Mouse (Mus musculus): ENCODE results near the gene Rrp7a. TPM values are rescaled to one million over a fixed set of nuclear protein-coding genes. Genes with fewer than 3 reads are reported as not detected.
"Not testable (repeated sequence)": the region's sequence is repeated elsewhere in the genome, so short reads cannot be mapped to it uniquely, and the experiment has no call there.

Rrp7a gene
- polyA plus RNA-seq, 1 experiment, result 70.9 TPM

DNA sequence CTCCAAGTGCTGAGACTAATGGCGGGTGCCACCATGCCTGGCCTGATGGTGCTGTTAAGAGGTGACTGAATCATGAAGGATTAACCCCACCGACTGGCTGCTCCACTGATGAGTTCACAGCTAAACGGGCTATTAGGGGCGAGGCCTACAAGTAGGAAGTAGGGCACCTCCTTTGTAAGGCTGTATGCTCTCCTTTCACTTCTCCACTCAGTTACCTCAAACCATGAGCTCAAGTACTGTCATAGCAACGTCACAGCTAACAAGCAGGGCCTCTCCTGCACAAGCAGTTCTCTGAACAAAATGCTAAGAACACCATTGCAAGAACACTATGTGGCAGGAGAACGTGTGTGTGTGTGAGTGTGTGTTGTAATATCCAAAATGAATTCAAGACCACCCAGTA lies 22.9 kb upstream of the Rrp7a start:
- H3K4me1 ChIP-seq (ENCODE audit: control insufficient read depth, insufficient read depth, low read length), result peaks cover 10% of the 10 kb centered on the region
- no peak for TF ChIP-seq POLR2A (IDR thresholded peaks at IDR 0.05; ENCODE audit: low read depth, low read length)
- TF ChIP-seq CTCF (IDR thresholded peaks at IDR 0.05; ENCODE audit: borderline replicate concordance, insufficient read depth, low read length), result no peak
- H3K4me3 ChIP-seq (ENCODE audit: insufficient read depth, low read length), result no peak overlapping the region
- H3K27ac ChIP-seq (ENCODE audit: insufficient read depth, low read length), result no peak overlapping the region

DNA sequence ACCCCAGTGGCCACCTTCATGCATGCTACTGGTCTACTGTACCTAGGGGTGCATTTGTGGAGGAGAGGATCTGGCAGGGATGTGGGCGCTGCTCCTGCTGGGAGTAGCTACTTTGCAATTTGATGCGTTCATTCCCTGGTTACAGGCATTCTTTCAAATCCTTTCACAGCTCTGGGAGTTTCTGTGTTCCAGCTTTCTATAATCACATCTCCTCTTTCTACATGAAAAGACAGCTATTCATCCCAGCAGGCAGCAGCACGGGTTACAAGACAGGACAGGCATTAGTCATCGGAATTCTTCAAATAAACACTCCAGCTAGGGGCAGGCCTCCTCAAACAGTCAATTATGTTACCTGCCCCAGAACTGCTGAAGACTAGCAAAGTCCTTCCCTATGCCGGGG lies 20.3 kb upstream of the Rrp7a start:
- Histone ChIP-seq H3K4me3 (ENCODE audit: insufficient read depth, low read length) (no peak overlapping the region), H3K27ac (ENCODE audit: insufficient read depth, low read length) (peak overlapping the region; percentile 74), H3K4me1 (ENCODE audit: control insufficient read depth, insufficient read depth, low read length) (peaks cover 14% of the 10 kb centered on the region)
- TF ChIP-seq CTCF (IDR thresholded peaks at IDR 0.05; ENCODE audit: borderline replicate concordance, insufficient read depth, low read length) (no peak), POLR2A (IDR thresholded peaks at IDR 0.05; ENCODE audit: low read depth, low read length) (no peak)

DNA sequence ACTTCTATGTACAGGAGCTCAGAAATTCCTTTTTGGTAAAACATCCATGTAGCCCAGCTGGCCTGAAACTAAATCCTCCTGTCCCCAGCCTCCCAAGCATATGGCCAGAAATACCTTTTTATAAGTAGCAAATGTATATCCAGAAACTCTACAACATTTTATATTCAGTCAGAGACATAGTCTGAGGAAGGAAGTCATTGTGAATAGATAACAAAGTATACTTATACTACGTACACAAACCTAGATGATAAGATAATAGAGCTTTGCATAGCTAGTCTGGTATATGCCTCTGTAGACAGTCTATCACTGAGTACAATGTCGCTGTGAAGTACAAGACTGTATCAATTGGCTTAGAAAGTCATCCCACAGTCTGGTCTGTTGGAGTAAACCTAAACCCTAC lies 13.1 kb upstream of the Rrp7a start:
- peaks cover 4% of the 10 kb centered on the region; the same call in 1 of the 2 replicates for H3K4me1 ChIP-seq (ENCODE audit: control insufficient read depth, insufficient read depth, low read length)
- no peak for TF ChIP-seq POLR2A (IDR thresholded peaks at IDR 0.05; ENCODE audit: low read depth, low read length)
- H3K4me3 ChIP-seq (ENCODE audit: insufficient read depth, low read length), result no peak overlapping the region

DNA sequence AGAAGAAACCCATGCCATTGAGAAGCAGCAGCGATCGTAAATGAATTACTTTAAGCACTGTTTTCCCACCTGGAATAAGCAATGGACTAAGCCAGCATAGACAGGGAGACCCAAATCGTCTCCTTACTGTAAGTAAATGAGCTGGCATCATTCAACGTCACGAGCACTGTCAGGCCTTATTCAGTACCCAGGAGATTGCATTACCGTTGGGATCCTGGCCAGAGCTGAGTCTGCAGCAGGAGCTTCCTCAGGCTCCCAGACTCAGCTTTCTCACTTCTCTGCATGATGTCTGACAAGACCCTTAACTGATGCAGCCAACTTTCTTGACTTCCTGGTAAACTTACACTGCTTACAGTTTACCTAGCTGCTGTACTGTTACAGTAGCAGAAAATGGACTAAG lies 12.1 kb upstream of the Rrp7a start:
- Histone ChIP-seq H3K4me3 (ENCODE audit: insufficient read depth, low read length) (no peak overlapping the region), H3K4me1 (ENCODE audit: control insufficient read depth, insufficient read depth, low read length) (0 out of 2 replicates have a peak, but pooled peaks cover under 1% of the 10 kb centered on the region), H3K27ac (ENCODE audit: insufficient read depth, low read length) (no peak overlapping the region)
- TF ChIP-seq POLR2A (IDR thresholded peaks at IDR 0.05; ENCODE audit: low read depth, low read length) (no peak), CTCF (IDR thresholded peaks at IDR 0.05; ENCODE audit: borderline replicate concordance, insufficient read depth, low read length) (no peak)

More for the DNA sequence above, 13.1 kb upstream of the Rrp7a start:
- H3K27ac ChIP-seq (ENCODE audit: insufficient read depth, low read length), result no peak overlapping the region

DNA sequence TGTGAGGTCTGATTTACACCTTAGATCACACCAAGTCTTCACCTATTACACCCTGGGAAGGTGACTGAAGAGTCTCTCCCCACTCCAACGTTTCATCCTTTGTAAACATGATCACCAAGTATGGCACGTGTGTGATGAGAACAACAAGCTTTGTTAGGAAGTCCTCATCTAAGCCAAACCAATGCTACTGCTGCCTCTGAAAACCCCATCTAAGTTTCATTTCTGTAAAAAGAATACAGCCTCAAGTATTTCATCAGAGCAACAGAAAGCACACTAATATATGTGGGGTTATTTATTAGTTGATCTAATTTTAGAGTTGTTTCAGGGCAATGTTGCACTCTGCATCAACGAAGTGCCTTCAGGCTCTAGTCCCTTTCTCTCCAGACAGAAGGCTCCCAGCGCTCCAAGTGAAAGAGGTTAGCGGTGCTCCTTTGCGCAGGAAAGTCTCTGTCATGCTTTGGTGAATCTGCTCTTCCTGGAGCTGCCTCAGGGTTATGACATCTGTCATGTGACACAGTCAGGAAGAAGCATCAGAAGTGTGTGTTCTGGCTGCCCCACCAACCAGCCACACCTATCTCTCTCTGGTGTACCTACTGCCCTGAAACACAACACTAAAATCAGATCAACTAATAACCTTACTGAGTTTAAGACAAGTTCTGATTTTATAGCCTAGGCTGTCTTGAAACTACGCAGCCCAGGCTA lies 7.1 kb upstream of the Rrp7a start:
- no peak overlapping the region for H3K27ac ChIP-seq (ENCODE audit: insufficient read depth, low read length)
- no peaks in the 10 kb centered on the region for H3K4me1 ChIP-seq (ENCODE audit: control insufficient read depth, insufficient read depth, low read length)
- TF ChIP-seq CTCF (IDR thresholded peaks at IDR 0.05; ENCODE audit: borderline replicate concordance, insufficient read depth, low read length) (no peak), POLR2A (IDR thresholded peaks at IDR 0.05; ENCODE audit: low read depth, low read length) (no peak)
- H3K4me3 ChIP-seq (ENCODE audit: insufficient read depth, low read length), result no peak overlapping the region

DNA sequence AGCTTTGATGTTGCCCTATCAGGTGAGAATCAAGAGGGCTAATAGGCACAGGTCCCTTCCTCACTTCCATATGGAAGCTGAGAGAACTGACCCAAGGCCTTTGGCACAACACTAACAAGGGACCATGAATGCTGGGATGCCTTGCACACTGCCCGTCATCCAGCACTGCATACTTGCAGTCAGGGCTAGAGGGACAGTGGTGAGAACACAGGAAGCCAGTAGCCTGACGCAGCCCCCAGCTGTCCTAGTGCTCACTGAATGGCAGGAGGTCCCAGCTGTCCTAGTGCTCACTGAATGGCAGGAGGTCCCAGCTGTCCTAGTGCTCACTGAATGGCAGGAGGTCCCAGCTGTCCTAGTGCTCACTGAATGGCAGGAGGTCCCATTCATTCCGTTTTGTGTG lies 4.4 kb upstream of the Rrp7a start:
- not testable (repeated sequence) for H3K4me3 ChIP-seq (ENCODE audit: insufficient read depth, low read length); H3K4me1 ChIP-seq (ENCODE audit: control insufficient read depth, insufficient read depth, low read length); H3K27ac ChIP-seq (ENCODE audit: insufficient read depth, low read length)

DNA sequence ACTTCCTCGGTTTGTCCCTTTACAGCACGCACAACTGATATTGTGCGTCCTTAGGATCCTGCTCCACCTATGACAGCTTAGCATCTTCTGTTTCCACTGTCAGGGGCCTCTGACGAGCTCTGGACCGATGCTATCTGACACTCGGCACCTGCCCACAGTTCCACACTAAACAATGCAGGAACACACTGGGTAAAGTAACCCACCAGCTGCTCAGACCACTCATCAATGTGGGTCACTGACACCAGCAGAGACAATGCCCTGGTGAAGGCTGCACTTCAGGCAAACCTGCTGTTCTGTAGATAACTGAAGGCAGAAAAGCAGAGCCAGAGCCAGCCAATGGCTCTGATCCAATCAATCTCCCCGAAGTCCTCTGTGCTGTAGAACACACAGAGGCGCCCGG lies 4.0 kb upstream of the Rrp7a start:
- no peak overlapping the region for H3K27ac ChIP-seq (ENCODE audit: insufficient read depth, low read length)
- TF ChIP-seq CTCF (IDR thresholded peaks at IDR 0.05; ENCODE audit: borderline replicate concordance, insufficient read depth, low read length) (no peak), POLR2A (IDR thresholded peaks at IDR 0.05; ENCODE audit: low read depth, low read length) (no peak)
- no peak overlapping the region for H3K4me3 ChIP-seq (ENCODE audit: insufficient read depth, low read length)
- no peaks in the 10 kb centered on the region for H3K4me1 ChIP-seq (ENCODE audit: control insufficient read depth, insufficient read depth, low read length)

DNA sequence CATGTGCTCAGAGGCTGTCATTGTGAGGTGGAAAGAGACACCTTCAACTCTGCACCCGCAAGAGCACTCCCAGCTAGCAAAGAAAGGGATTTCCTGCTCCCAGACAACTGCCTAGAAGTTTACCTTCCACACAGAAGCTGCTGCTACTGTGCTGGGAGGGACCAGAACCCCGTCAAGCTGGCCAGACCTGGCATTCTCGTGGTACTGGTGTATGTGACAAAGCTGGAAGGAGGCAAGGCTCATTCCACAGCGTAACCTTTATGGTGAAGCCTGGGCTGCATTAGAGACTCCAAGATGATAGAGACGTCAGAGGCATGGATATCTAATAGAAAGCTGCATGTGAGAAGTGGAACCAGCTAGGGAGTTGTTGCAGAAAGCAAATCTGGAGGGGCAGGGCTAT lies 2.0 kb upstream of the Rrp7a start:
- Histone ChIP-seq H3K27ac (ENCODE audit: insufficient read depth, low read length) (no peak overlapping the region), H3K4me1 (ENCODE audit: control insufficient read depth, insufficient read depth, low read length) (no peaks in the 10 kb centered on the region), H3K4me3 (ENCODE audit: insufficient read depth, low read length) (no peak overlapping the region)
- TF ChIP-seq POLR2A (IDR thresholded peaks at IDR 0.05; ENCODE audit: low read depth, low read length), result no peak
- no peak for TF ChIP-seq CTCF (IDR thresholded peaks at IDR 0.05; ENCODE audit: borderline replicate concordance, insufficient read depth, low read length)

DNA sequence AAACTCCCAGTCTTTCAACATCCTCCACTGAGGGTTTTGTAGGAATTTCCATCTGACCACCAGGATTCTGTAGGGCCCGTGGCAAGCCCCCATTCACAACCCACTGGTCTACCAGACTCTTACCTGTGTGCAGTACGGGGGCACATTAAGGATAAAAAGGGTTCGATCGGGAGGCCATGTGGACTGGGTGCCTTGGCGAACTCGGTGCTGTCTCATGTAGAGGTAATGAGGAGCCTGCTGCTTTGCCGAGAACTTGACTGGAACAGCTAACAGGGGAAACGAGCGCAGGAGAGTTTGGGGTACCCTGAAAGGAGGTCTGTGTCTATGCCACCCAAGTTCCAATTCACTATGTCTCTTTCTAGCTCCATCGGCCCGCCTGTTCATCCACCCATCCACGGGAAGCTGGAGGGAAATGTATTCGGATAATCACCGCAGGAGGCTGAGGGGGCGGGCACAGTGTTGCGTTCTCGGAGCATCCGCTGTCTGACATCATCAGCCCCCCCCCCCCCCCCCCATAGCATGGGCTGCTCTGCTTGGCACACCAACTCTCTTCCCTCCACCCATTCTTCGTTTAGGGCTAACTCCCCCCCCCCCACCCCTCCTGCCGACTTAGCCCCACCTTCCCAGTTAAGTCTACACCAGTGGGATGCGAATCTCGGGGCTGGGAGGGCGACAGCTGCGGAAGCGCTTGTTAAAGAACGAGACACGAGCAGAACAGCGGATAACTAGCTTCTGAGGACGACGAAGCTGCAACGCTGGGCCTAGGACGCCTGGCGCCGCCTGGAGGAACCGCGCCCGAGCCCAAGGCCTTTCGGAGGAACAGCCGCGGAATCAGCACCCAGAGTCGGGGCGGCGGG lies 664 bp downstream of the Rrp7a start:
- H3K4me3 ChIP-seq (ENCODE audit: insufficient read depth, low read length), result peak overlapping the region; percentile 93
- TF ChIP-seq CTCF (IDR thresholded peaks at IDR 0.05; ENCODE audit: borderline replicate concordance, insufficient read depth, low read length) (no peak), POLR2A (IDR thresholded peaks at IDR 0.05; ENCODE audit: low read depth, low read length) (no peak; the same call in none of the 2 replicates)
- H3K27ac ChIP-seq (ENCODE audit: insufficient read depth, low read length), result peak overlapping the region; percentile 37
- H3K4me1 ChIP-seq (ENCODE audit: control insufficient read depth, insufficient read depth, low read length), result no peaks in the 10 kb centered on the region

DNA sequence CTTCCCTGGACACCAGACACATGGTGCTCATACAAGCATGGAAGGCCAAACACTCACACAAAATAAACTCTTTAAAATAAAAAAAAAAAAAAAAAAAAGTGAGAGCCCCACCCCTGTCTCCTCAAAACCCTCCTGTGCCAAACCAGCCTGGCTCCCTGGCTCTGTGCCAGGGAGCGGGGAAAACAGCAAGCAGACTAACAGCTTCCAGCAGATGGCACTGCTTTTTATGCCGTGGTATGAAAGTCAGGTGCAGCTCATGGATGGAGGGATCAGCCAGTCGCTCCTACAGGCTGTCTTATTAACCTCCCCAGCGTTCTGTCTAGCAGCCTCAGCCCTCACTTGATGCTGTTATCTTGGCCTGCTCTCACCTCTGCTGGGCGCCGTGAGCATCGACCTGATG lies 4.2 kb downstream of the Rrp7a start:
- Histone ChIP-seq H3K4me1 (ENCODE audit: control insufficient read depth, insufficient read depth, low read length) (no peaks in the 10 kb centered on the region), H3K4me3 (ENCODE audit: insufficient read depth, low read length) (no peak overlapping the region), H3K27ac (ENCODE audit: insufficient read depth, low read length) (no peak overlapping the region)
- TF ChIP-seq CTCF (IDR thresholded peaks at IDR 0.05; ENCODE audit: borderline replicate concordance, insufficient read depth, low read length) (no peak), POLR2A (IDR thresholded peaks at IDR 0.05; ENCODE audit: low read depth, low read length) (no peak)

All from embryonic fibroblast, embryonic 13.5 days (primary cell).